Mouse (Mus musculus): ENCODE measurements around the gene Vmn2r43. TPM values are rescaled to one million over a fixed set of nuclear protein-coding genes. Genes with fewer than 3 reads are reported as not detected.
"Not testable (repeated sequence)": the region's sequence is repeated elsewhere in the genome, so short reads cannot be mapped to it uniquely, and the experiment has no call there.

Vmn2r43 gene
- not detected in 2 replicates for polyA plus RNA-seq (2015; fragmentation: Nextera tagmentation; extraction: Ambion mirVana)

- not testable (repeated sequence) for H3K9me3 ChIP-seq (replicated peaks; ENCODE audit: low read length); H3K4me1 ChIP-seq (replicated peaks; ENCODE audit: insufficient read depth, low read length); H3K27ac ChIP-seq; H3K4me2 ChIP-seq (ENCODE audit: low read length); ATAC-seq (replicated peaks; ENCODE audit: low FRiP score, low read depth); H3K36me3 ChIP-seq (ENCODE audit: insufficient read depth, low read length); H3K4me3 ChIP-seq (replicated peaks; ENCODE audit: low read depth, low read length); DNase-seq (ENCODE audit: low spot score); H3K27me3 ChIP-seq (ENCODE audit: insufficient read depth, low read length); H3K9ac ChIP-seq (ENCODE audit: low read depth, low read length)
- no CpG with 5 or more reads among the region's 1 CpGs for WGBS
These were observed at the start of gene Vmn2r43 for GRCm38 (mm10) chr7:8260499-8260898. TSS of gene Vmn2r43 (minus strand) at chr7:8260599.

- H3K4me2 ChIP-seq (ENCODE audit: low read length); H3K36me3 ChIP-seq (ENCODE audit: insufficient read depth, low read length); H3K27ac ChIP-seq; H3K4me3 ChIP-seq (replicated peaks; ENCODE audit: low read depth, low read length); H3K4me1 ChIP-seq (replicated peaks; ENCODE audit: insufficient read depth, low read length); H3K9me3 ChIP-seq (replicated peaks; ENCODE audit: low read length); H3K9ac ChIP-seq (ENCODE audit: low read depth, low read length); DNase-seq (ENCODE audit: low spot score); ATAC-seq (replicated peaks; ENCODE audit: low FRiP score, low read depth); H3K27me3 ChIP-seq (ENCODE audit: insufficient read depth, low read length): not testable (repeated sequence)
- WGBS, result no CpG with 5 or more reads among the region's 2 CpGs
These were observed 60.2 kb downstream of the Vmn2r43 start, which contains the start of gene Vmn2r42 for GRCm38 (mm10) chr7:8200220-8200619. TSS of gene Vmn2r42 (minus strand) at chr7:8200320.

Other genes starting within 250 kb of the Vmn2r43 start
- not detected in 2 replicates for gene Vmn2r41, start 98.9 kb downstream of the Vmn2r43 start, polyA plus RNA-seq (2015; fragmentation: Nextera tagmentation; extraction: Ambion mirVana)
- not detected in 2 replicates for gene Vmn2r42, start 60.3 kb downstream of the Vmn2r43 start, polyA plus RNA-seq (2015; fragmentation: Nextera tagmentation; extraction: Ambion mirVana)
- gene Vmn2r44, start 122.7 kb upstream of the Vmn2r43 start, polyA plus RNA-seq (2015; fragmentation: Nextera tagmentation; extraction: Ambion mirVana), result not detected in 2 replicates
- not detected in 2 replicates for gene Vmn2r45, start 228.5 kb upstream of the Vmn2r43 start, polyA plus RNA-seq (2015; fragmentation: Nextera tagmentation; extraction: Ambion mirVana)